Mouse (Mus musculus): ENCODE measurements at regions not wholly inside any gene's neighbourhood (a gene's known extent, or its start where the extent isn't known, plus 50 kb on each side); places are given as distances from the start of the nearest gene placed in this dataset.

DNA sequence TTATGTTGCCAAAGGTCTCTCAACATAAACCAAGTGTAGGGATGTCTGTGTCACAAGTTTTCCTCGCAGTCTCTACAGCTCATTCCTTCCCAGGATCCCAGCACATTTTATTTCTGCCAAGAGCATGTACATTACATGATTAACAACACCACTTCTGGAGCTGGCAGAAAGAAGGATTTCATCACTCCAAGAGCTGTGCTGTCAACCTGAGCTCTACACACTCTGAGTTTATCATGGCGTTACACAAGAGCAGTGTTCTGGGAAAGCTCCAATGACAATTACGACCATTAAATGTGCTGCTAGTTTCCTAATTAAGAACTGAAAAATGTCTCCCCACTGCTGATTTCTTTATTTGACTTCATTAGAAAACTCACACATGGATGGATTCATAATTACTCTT, 94.9 kb downstream of the S1pr1 start:
- TF ChIP-seq CTCF (IDR thresholded peaks at IDR 0.05; ENCODE audit: low read depth, low read length) (no peak), POLR2A (IDR thresholded peaks at IDR 0.05; ENCODE audit: borderline replicate concordance, low read depth, low read length) (no peak)
